Mouse (Mus musculus): ENCODE measurements around the gene Thg1l.

DNA sequence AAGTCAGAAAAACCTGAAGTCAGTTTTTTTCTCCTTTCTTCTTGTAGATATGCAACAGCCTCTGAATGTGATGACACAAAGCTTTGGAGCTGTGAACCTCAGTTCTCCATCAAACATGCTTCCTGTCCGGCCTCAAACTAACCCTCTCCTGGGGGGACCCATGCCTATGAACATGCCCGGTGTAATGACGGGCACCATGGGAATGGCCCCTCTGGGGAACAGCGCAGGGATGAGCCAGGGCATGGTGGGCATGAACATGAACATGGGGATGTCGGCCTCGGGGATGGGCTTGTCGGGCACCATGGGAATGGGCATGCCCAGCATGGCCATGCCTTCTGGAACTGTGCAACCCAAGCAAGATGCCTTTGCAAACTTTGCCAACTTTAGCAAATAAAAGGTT lies 46.4 kb downstream of the Thg1l start:
- no peak for TF ChIP-seq POLR2A (IDR thresholded peaks at IDR 0.05; ENCODE audit: low read depth, low read length)
- no peak for TF ChIP-seq CTCF (IDR thresholded peaks at IDR 0.05; ENCODE audit: extremely low read depth, insufficient read depth, insufficient read length, insufficient replicate concordance)

Measured in spleen, adult 2 months (tissue).